13 mouse cellular contexts compared by ENCODE assay signal in genomic region chr6:54056548-54057532, GRCm38 (mm10). TPM values are rescaled to one million over a fixed set of nuclear protein-coding genes. Genes with fewer than 3 reads are reported as not detected.
DNase-seq lines count a peak whose midpoint lies in the region; ATAC-seq and TF ChIP-seq lines count a peak whose summit lies in the region.
"Had no signal": no experiment of that assay in that cellular context is flagged by ENCODE, and none has a peak within 500 bp of the region (broad histone marks: within the 10 kb centered on the region; RNA-seq: fewer than 3 reads in every experiment).

No protein-coding gene starts in this region.

- no peak overlapping the region for H3K4me3 ChIP-seq in forebrain, embryonic 15.5 days
- no peak overlapping the region for H3K4me3 ChIP-seq in forebrain, embryonic 11.5 days (ENCODE audit: low read depth, low read length)
- H3K4me3 ChIP-seq in midbrain, embryonic 13.5 days (replicated peaks): no peak overlapping the region
- no peak overlapping the region for H3K4me3 ChIP-seq in midbrain, embryonic 10.5 days
- no peak overlapping the region for H3K4me3 ChIP-seq in forebrain, postnatal 0 days (ENCODE audit: low read depth, low read length)
- H3K4me3 ChIP-seq: liver, embryonic 12.5 days; megakaryocyte, embryonic 14.5 days had no signal

- no peak overlapping the region for H3K4me2 ChIP-seq in forebrain, embryonic 15.5 days (replicated peaks)
- no peak overlapping the region for H3K4me2 ChIP-seq in forebrain, embryonic 11.5 days (ENCODE audit: low read depth, low read length, severe bottlenecking)
- H3K4me2 ChIP-seq in midbrain, embryonic 13.5 days (replicated peaks): no peak overlapping the region
- H3K4me2 ChIP-seq in forebrain, postnatal 0 days (ENCODE audit: low read depth): 0 out of 2 replicates have a peak overlapping the region, but pooled peaks have one; percentile 13
- H3K4me2 ChIP-seq: liver, embryonic 12.5 days had no signal

- ATAC-seq in forebrain, embryonic 15.5 days (replicated peaks): peak; percentile 53; the same call in 1 of the 2 replicates
- no peak for ATAC-seq in forebrain, embryonic 11.5 days (replicated peaks; ENCODE audit: low FRiP score)
- peak; percentile 40; the same call in 1 of the 2 replicates for ATAC-seq in midbrain, embryonic 13.5 days
- ATAC-seq in forebrain, postnatal 0 days: peak; percentile 76
- ATAC-seq: intestine, embryonic 16.5 days; liver, embryonic 12.5 days had no signal

- no peaks in the 10 kb centered on the region for H3K36me3 ChIP-seq in forebrain, embryonic 15.5 days
- H3K36me3 ChIP-seq in forebrain, embryonic 11.5 days (ENCODE audit: control insufficient read depth, insufficient read depth, low read length): no peaks in the 10 kb centered on the region
- no peaks in the 10 kb centered on the region for H3K36me3 ChIP-seq in midbrain, embryonic 13.5 days
- H3K36me3 ChIP-seq in midbrain, embryonic 10.5 days: no peaks in the 10 kb centered on the region
- no peaks in the 10 kb centered on the region for H3K36me3 ChIP-seq in forebrain, postnatal 0 days (ENCODE audit: insufficient read depth)
- H3K36me3 ChIP-seq in splenic B cell, adult 2 months (ENCODE audit: control insufficient read depth, insufficient read depth, low read length, poor library complexity, severe bottlenecking): no peaks in the 10 kb centered on the region
- H3K36me3 ChIP-seq: liver, embryonic 12.5 days had no signal

- peak overlapping the region; percentile 70 for H3K27ac ChIP-seq in forebrain, embryonic 15.5 days (replicated peaks)
- no peak overlapping the region for H3K27ac ChIP-seq in forebrain, embryonic 11.5 days (ENCODE audit: low read depth, low read length)
- H3K27ac ChIP-seq in midbrain, embryonic 13.5 days: no peak overlapping the region
- H3K27ac ChIP-seq in midbrain, embryonic 10.5 days (replicated peaks): no peak overlapping the region
- peak overlapping the region; percentile 82 for H3K27ac ChIP-seq in forebrain, postnatal 0 days (ENCODE audit: low read depth, low read length)
- H3K27ac ChIP-seq: liver, embryonic 12.5 days had no signal

- no peak overlapping the region for H3K9ac ChIP-seq in forebrain, embryonic 15.5 days (replicated peaks)
- no peak overlapping the region for H3K9ac ChIP-seq in forebrain, embryonic 11.5 days (ENCODE audit: low read length)
- H3K9ac ChIP-seq in midbrain, embryonic 13.5 days (replicated peaks): no peak overlapping the region
- no peak overlapping the region for H3K9ac ChIP-seq in forebrain, postnatal 0 days
- H3K9ac ChIP-seq: liver, embryonic 12.5 days had no signal

- no peaks in the 10 kb centered on the region for H3K9me3 ChIP-seq in forebrain, embryonic 15.5 days
- no peaks in the 10 kb centered on the region for H3K9me3 ChIP-seq in forebrain, embryonic 11.5 days (ENCODE audit: control insufficient read depth, low read length)
- no peaks in the 10 kb centered on the region for H3K9me3 ChIP-seq in midbrain, embryonic 13.5 days
- no peaks in the 10 kb centered on the region for H3K9me3 ChIP-seq in midbrain, embryonic 10.5 days (replicated peaks)
- H3K9me3 ChIP-seq in forebrain, postnatal 0 days (ENCODE audit: low read length): no peaks in the 10 kb centered on the region
- H3K9me3 ChIP-seq: liver, embryonic 12.5 days had no signal

- 54% methylated on average over 18 of the region's 18 CpGs for WGBS in forebrain, embryonic 15.5 days
- WGBS in forebrain, embryonic 11.5 days: 79% methylated on average over 18 of the region's 18 CpGs
- WGBS in midbrain, embryonic 13.5 days: 70% methylated on average over 18 of the region's 18 CpGs
- 87% methylated on average over 18 of the region's 18 CpGs for WGBS in midbrain, embryonic 10.5 days
- WGBS in forebrain, postnatal 0 days: 50% methylated on average over 18 of the region's 18 CpGs

- no peak for TF ChIP-seq CTCF in forebrain, postnatal 0 days (IDR thresholded peaks at IDR 0.05; ENCODE audit: low read depth)

- DNase-seq in forebrain, embryonic 11.5 days (ENCODE audit: low spot score): no peak
- no peak for DNase-seq in midbrain, embryonic 10.5 days (ENCODE audit: low spot score)
- peak; percentile 52 for DNase-seq in forebrain, postnatal 0 days
- DNase-seq in splenic B cell, adult 2 months (ENCODE audit: low read depth, low spot score): peak; percentile 58
- no peak for DNase-seq in embryo, embryonic 10 days (ENCODE audit: low spot score)
- DNase-seq: adrenal gland, postnatal 36 days; embryo, embryonic 11 days; kidney, postnatal 14 days had no signal

- peaks cover 59% of the 10 kb centered on the region for H3K4me1 ChIP-seq in forebrain, embryonic 15.5 days
- H3K4me1 ChIP-seq in forebrain, embryonic 11.5 days (replicated peaks; ENCODE audit: control insufficient read depth, insufficient read depth, low read length): peaks cover 2% of the 10 kb centered on the region; the same call in 1 of the 2 replicates
- H3K4me1 ChIP-seq in midbrain, embryonic 13.5 days (replicated peaks): peaks cover 34% of the 10 kb centered on the region
- peaks cover 5% of the 10 kb centered on the region; the same call in 1 of the 2 replicates for H3K4me1 ChIP-seq in midbrain, embryonic 10.5 days
- peaks cover 19% of the 10 kb centered on the region for H3K4me1 ChIP-seq in forebrain, postnatal 0 days (ENCODE audit: insufficient read depth)
- H3K4me1 ChIP-seq: liver, embryonic 12.5 days had no signal

- H3K27me3 ChIP-seq in forebrain, embryonic 15.5 days: no peaks in the 10 kb centered on the region
- no peaks in the 10 kb centered on the region for H3K27me3 ChIP-seq in forebrain, embryonic 11.5 days (ENCODE audit: control insufficient read depth, insufficient read depth, low read length)
- no peaks in the 10 kb centered on the region for H3K27me3 ChIP-seq in midbrain, embryonic 13.5 days
- H3K27me3 ChIP-seq in midbrain, embryonic 10.5 days (ENCODE audit: low read depth, poor library complexity, severe bottlenecking): no peaks in the 10 kb centered on the region
- H3K27me3 ChIP-seq in forebrain, postnatal 0 days (ENCODE audit: insufficient read depth, low read length): no peaks in the 10 kb centered on the region
- H3K27me3 ChIP-seq in splenic B cell, adult 2 months (ENCODE audit: control insufficient read depth, insufficient read depth, low read length, poor library complexity, severe bottlenecking): no peaks in the 10 kb centered on the region
- H3K27me3 ChIP-seq: liver, embryonic 12.5 days; megakaryocyte, embryonic 14.5 days had no signal

RNA-seq across cellular contexts. Expression of gene Chn2, which starts 17.5 kb away (rescaled TPM):
- polyA plus RNA-seq in forebrain, embryonic 15.5 days (2015; fragmentation: Nextera tagmentation; extraction: Ambion mirVana): 41.6 and 46.2 TPM in 2 replicates
- 19.6 and 20.3 TPM in 2 replicates for polyA plus RNA-seq in forebrain, embryonic 11.5 days (2014; fragmentation: Nextera tagmentation; extraction: Ambion mirVana)
- polyA plus RNA-seq in midbrain, embryonic 13.5 days (2015; fragmentation: Nextera tagmentation; extraction: Ambion mirVana): 28.8 and 29.1 TPM in 2 replicates
- 17.3 and 20.0 TPM in 2 replicates for polyA plus RNA-seq in midbrain, embryonic 10.5 days (2016; fragmentation: Nextera tagmentation; extraction: Ambion mirVana)
- total RNA-seq in forebrain, postnatal 0 days (2014; rRNA removed): 43.9 and 49.4 TPM in 2 replicates
- 28.7 and 33.3 TPM in 2 replicates for polyA plus RNA-seq in forebrain, postnatal 0 days (2015; fragmentation: Nextera tagmentation; extraction: Ambion mirVana)

Comparison
In these comparisons a context has a peak if more than half of its experiments do, and no peak if none do; other contexts are left out.
1. H3K27ac ChIP-seq: peak in forebrain, embryonic 15.5 days (single experiment) and forebrain, postnatal 0 days (single experiment); none in forebrain, embryonic 11.5 days (single experiment), midbrain, embryonic 13.5 days (single experiment) and midbrain, embryonic 10.5 days (single experiment).
2. DNase-seq: peak in forebrain, postnatal 0 days (single experiment) and splenic B cell, adult 2 months (single experiment); none in forebrain, embryonic 11.5 days (single experiment), midbrain, embryonic 10.5 days (single experiment) and embryo, embryonic 10 days (single experiment).